Mouse (Mus musculus) small intestine, adult 2 months (tissue): ENCODE data around the gene Rap1a.

Experiments
- CTCF ChIP-seq: fragments of 200-500 bp; IDR thresholded peaks from 2 replicates; pipeline ENCODE4 v1.5.1; 2012; ENCODE audit warnings: low read depth, mild to moderate bottlenecking, control low read depth, inconsistent platforms, low read length, moderate library complexity, mixed read lengths; ENCODE audit not compliant: insufficient replicate concordance, insufficient read length; ENCODE audit errors: extremely low read depth
- POLR2A ChIP-seq: fragments of 200-500 bp; IDR thresholded peaks from 2 replicates; pipeline ENCODE4 v1.6.1; 2012; ENCODE audit warnings: low read depth, mild to moderate bottlenecking, control low read depth, inconsistent platforms, low read length, moderate library complexity

- TF ChIP-seq POLR2A (no peak), CTCF (no peak)
These were observed 30.3 kb downstream of the Rap1a start for GRCm38 (mm10) chr3:105770836-105771235.
